Mouse (Mus musculus): ENCODE measurements around the gene Tbc1d5. TPM values are rescaled to one million over a fixed set of nuclear protein-coding genes. Genes with fewer than 3 reads are reported as not detected.

Gene Tbc1d5
- polyA plus RNA-seq, 1 experiment: 12.2 TPM

- Histone ChIP-seq H3K4me3 (ENCODE audit: control insufficient read depth, insufficient read depth, low read length) (no peak overlapping the region), H3K27ac (ENCODE audit: control insufficient read depth, insufficient read depth, low read length) (no peak overlapping the region), H3K36me3 (ENCODE audit: control insufficient read depth, insufficient read depth, low read length) (no peaks in the 10 kb centered on the region), H3K4me1 (replicated peaks; ENCODE audit: control insufficient read depth, insufficient read depth, low read length) (no peaks in the 10 kb centered on the region), H3K27me3 (ENCODE audit: control insufficient read depth, insufficient read depth, low read length) (no peaks in the 10 kb centered on the region)
- WGBS: 98% methylated on average over 2 of the region's 2 CpGs
- DNase-seq: no peak
- TF ChIP-seq CTCF (IDR thresholded peaks at IDR 0.05; ENCODE audit: borderline replicate concordance, control insufficient read depth, extremely low read depth, insufficient read depth, low read length, poor library complexity) (no peak), POLR2A (IDR thresholded peaks at IDR 0.05; ENCODE audit: control insufficient read depth, extremely low read depth, insufficient read depth, low read length, poor library complexity) (no peak)
Observed at GRCm38 (mm10) chr17:50915216-50915615, 263.9 kb downstream of the Tbc1d5 start.

GRCm38 (mm10) chr17:50908568-50909335 is 270.4 kb downstream of the Tbc1d5 start:
- Histone ChIP-seq H3K27me3 (ENCODE audit: control insufficient read depth, insufficient read depth, low read length) (no peaks in the 10 kb centered on the region), H3K27ac (ENCODE audit: control insufficient read depth, insufficient read depth, low read length) (no peak overlapping the region), H3K4me1 (replicated peaks; ENCODE audit: control insufficient read depth, insufficient read depth, low read length) (no peaks in the 10 kb centered on the region), H3K4me3 (ENCODE audit: control insufficient read depth, insufficient read depth, low read length) (no peak overlapping the region), H3K36me3 (ENCODE audit: control insufficient read depth, insufficient read depth, low read length) (no peaks in the 10 kb centered on the region)
- no peak for DNase-seq
- WGBS: 98% methylated on average over 6 of the region's 6 CpGs
- no peak for TF ChIP-seq POLR2A (IDR thresholded peaks at IDR 0.05; ENCODE audit: control insufficient read depth, extremely low read depth, insufficient read depth, low read length, poor library complexity)
- no peak for TF ChIP-seq CTCF (IDR thresholded peaks at IDR 0.05; ENCODE audit: borderline replicate concordance, control insufficient read depth, extremely low read depth, insufficient read depth, low read length, poor library complexity)

- TF ChIP-seq CTCF (IDR thresholded peaks at IDR 0.05; ENCODE audit: borderline replicate concordance, control insufficient read depth, extremely low read depth, insufficient read depth, low read length, poor library complexity): no peak
- no peak for TF ChIP-seq POLR2A (IDR thresholded peaks at IDR 0.05; ENCODE audit: control insufficient read depth, extremely low read depth, insufficient read depth, low read length, poor library complexity)
- no peak overlapping the region for H3K4me3 ChIP-seq (ENCODE audit: control insufficient read depth, insufficient read depth, low read length)
- no peaks in the 10 kb centered on the region for H3K36me3 ChIP-seq (ENCODE audit: control insufficient read depth, insufficient read depth, low read length)
- H3K27me3 ChIP-seq (ENCODE audit: control insufficient read depth, insufficient read depth, low read length): no peaks in the 10 kb centered on the region
- DNase-seq: no peak
- H3K27ac ChIP-seq (ENCODE audit: control insufficient read depth, insufficient read depth, low read length): no peak overlapping the region
- 96% methylated on average over 4 of the region's 4 CpGs for WGBS
- no peaks in the 10 kb centered on the region for H3K4me1 ChIP-seq (replicated peaks; ENCODE audit: control insufficient read depth, insufficient read depth, low read length)
Observed at GRCm38 (mm10) chr17:50908160-50908559, 271.0 kb downstream of the Tbc1d5 start.

- H3K27me3 ChIP-seq (ENCODE audit: control insufficient read depth, insufficient read depth, low read length): no peaks in the 10 kb centered on the region
- 97% methylated on average over 1 of the region's 1 CpGs for WGBS
- TF ChIP-seq CTCF (IDR thresholded peaks at IDR 0.05; ENCODE audit: borderline replicate concordance, control insufficient read depth, extremely low read depth, insufficient read depth, low read length, poor library complexity) (no peak), POLR2A (IDR thresholded peaks at IDR 0.05; ENCODE audit: control insufficient read depth, extremely low read depth, insufficient read depth, low read length, poor library complexity) (no peak)
- no peaks in the 10 kb centered on the region for H3K36me3 ChIP-seq (ENCODE audit: control insufficient read depth, insufficient read depth, low read length)
- no peak for DNase-seq
- no peak overlapping the region for H3K27ac ChIP-seq (ENCODE audit: control insufficient read depth, insufficient read depth, low read length)
- no peak overlapping the region for H3K4me3 ChIP-seq (ENCODE audit: control insufficient read depth, insufficient read depth, low read length)
- H3K4me1 ChIP-seq (replicated peaks; ENCODE audit: control insufficient read depth, insufficient read depth, low read length): no peaks in the 10 kb centered on the region
Observed at GRCm38 (mm10) chr17:50906630-50907029, 272.5 kb downstream of the Tbc1d5 start.

DNA sequence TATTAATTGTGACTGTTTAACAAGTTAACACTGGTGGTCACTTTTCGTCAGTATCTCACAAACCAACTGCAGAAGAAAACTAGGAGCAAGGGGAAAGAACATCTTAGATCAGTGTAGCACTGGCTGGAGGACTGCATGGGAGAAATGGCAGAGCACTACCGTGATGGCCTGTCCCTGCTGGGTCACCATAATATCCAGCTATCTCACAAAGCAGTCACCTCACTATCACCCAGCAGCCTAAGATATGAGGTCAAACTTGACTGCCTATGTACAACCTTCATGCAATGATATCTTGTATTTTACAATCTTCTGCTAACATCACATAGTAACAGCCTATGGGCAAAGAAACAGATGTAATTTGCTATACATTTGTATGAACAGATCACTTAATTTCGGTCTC is 274.7 kb downstream of the Tbc1d5 start:
- 96% methylated on average over 3 of the region's 3 CpGs for WGBS
- Histone ChIP-seq H3K27me3 (ENCODE audit: control insufficient read depth, insufficient read depth, low read length) (no peaks in the 10 kb centered on the region), H3K27ac (ENCODE audit: control insufficient read depth, insufficient read depth, low read length) (no peak overlapping the region), H3K36me3 (ENCODE audit: control insufficient read depth, insufficient read depth, low read length) (no peaks in the 10 kb centered on the region), H3K4me1 (replicated peaks; ENCODE audit: control insufficient read depth, insufficient read depth, low read length) (no peaks in the 10 kb centered on the region), H3K4me3 (ENCODE audit: control insufficient read depth, insufficient read depth, low read length) (no peak overlapping the region)
- no peak for DNase-seq
- TF ChIP-seq POLR2A (IDR thresholded peaks at IDR 0.05; ENCODE audit: control insufficient read depth, extremely low read depth, insufficient read depth, low read length, poor library complexity): no peak
- no peak for TF ChIP-seq CTCF (IDR thresholded peaks at IDR 0.05; ENCODE audit: borderline replicate concordance, control insufficient read depth, extremely low read depth, insufficient read depth, low read length, poor library complexity)

DNA sequence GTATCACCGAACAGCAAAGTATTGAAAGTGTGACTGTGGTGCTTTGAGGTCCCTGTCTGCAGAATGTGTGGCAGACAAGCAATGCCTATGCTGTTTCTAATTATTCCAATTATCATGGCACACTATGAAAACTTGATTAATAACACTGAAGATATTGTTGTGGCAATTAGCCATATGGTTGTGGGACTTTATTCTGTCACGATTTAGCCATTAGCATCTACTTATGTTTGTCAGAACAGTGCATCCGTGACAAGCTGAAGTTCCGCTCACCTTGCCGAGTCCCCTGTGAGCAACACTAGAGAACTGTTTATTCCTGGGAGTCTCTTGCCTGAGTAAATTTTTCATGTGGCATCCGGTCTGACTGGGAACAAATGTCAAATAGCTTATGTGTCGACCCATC is 281.3 kb downstream of the Tbc1d5 start:
- 98% methylated on average over 7 of the region's 7 CpGs for WGBS
- no peaks in the 10 kb centered on the region for H3K4me1 ChIP-seq (replicated peaks; ENCODE audit: control insufficient read depth, insufficient read depth, low read length)
- TF ChIP-seq POLR2A (IDR thresholded peaks at IDR 0.05; ENCODE audit: control insufficient read depth, extremely low read depth, insufficient read depth, low read length, poor library complexity): no peak
- TF ChIP-seq CTCF (IDR thresholded peaks at IDR 0.05; ENCODE audit: borderline replicate concordance, control insufficient read depth, extremely low read depth, insufficient read depth, low read length, poor library complexity): no peak

More for the DNA sequence above, 281.3 kb downstream of the Tbc1d5 start:
- Histone ChIP-seq H3K4me3 (ENCODE audit: control insufficient read depth, insufficient read depth, low read length) (no peak overlapping the region), H3K27me3 (ENCODE audit: control insufficient read depth, insufficient read depth, low read length) (no peaks in the 10 kb centered on the region), H3K36me3 (ENCODE audit: control insufficient read depth, insufficient read depth, low read length) (no peaks in the 10 kb centered on the region), H3K27ac (ENCODE audit: control insufficient read depth, insufficient read depth, low read length) (no peak overlapping the region)
- DNase-seq: no peak

Data from thymus, adult 2 months (tissue).